Mouse (Mus musculus) stomach, embryonic 15.5 days (tissue): ENCODE measurements at regions not wholly inside any gene's neighbourhood (a gene's known extent, or its start where the extent isn't known, plus 50 kb on each side); places are given as distances from the start of the nearest gene placed in this dataset.
A peak's percentile ranks its signal among the peaks of the same experiment; 100 is the strongest.
"Not testable (repeated sequence)": the region's sequence is repeated elsewhere in the genome, so short reads cannot be mapped to it uniquely, and the experiment has no call there.

Experiments used
- ATAC-seq: fragments of 200-750 bp; cut with Nextera tagmentation; 2 replicates; pipeline ENCODE4 v1.8.0; 2017; ENCODE audit warnings: low read depth, moderate number of reproducible peaks, moderate TSS enrichment; ENCODE audit not compliant: insufficient read depth, low FRiP score
- H3K27ac ChIP-seq: fragments of 300-500 bp; sonication (generic); 2 replicates; pipeline ENCODE4 v1.5.1; 2015; ENCODE audit warnings: mild to moderate bottlenecking, inconsistent platforms
- H3K27me3 ChIP-seq: fragments of 300-500 bp; sonication (generic); replicated peaks from 2 replicates; pipeline ENCODE4 v1.6.1; 2015; ENCODE audit warnings: inconsistent platforms
- H3K36me3 ChIP-seq: fragments of 300-500 bp; sonication (generic); 2 replicates; pipeline ENCODE4 v1.6.1; 2015; ENCODE audit warnings: inconsistent platforms
- H3K4me1 ChIP-seq: fragments of 300-500 bp; sonication (generic); 2 replicates; pipeline ENCODE4 v1.6.1; 2015; ENCODE audit warnings: inconsistent platforms
- H3K4me2 ChIP-seq: fragments of 300-500 bp; sonication (generic); 2 replicates; pipeline ENCODE4 v1.6.1; 2015; ENCODE audit warnings: mild to moderate bottlenecking, inconsistent platforms
- H3K4me3 ChIP-seq: fragments of 300-500 bp; sonication (generic); replicated peaks from 2 replicates; pipeline ENCODE4 v1.5.1; 2015; ENCODE audit warnings: inconsistent platforms
- H3K9ac ChIP-seq: fragments of 300-500 bp; sonication (generic); 2 replicates; pipeline ENCODE4 v1.6.1; 2015; ENCODE audit warnings: inconsistent platforms
- H3K9me3 ChIP-seq: fragments of 300-500 bp; sonication (generic); 2 replicates; pipeline ENCODE4 v1.6.1; 2016; ENCODE audit warnings: inconsistent platforms
- WGBS: fragments of 180-500 bp; shearing (Covaris S2); methylation state at CpG from one replicate; pipeline ENCODE4 v1.1.7; 2015; 5-methylcytosine and 5-hydroxymethylcytosine counted together

GRCm38 (mm10) chr13:50906431-50906830, 194.2 kb upstream of the Spin1 start:
- 80% methylated on average over 6 of the region's 6 CpGs for WGBS
- H3K27ac ChIP-seq: not testable (repeated sequence)

GRCm38 (mm10) chr13:50906910-50907309, 193.8 kb upstream of the Spin1 start:
- ATAC-seq: no peak
- H3K4me2 ChIP-seq: no peak overlapping the region
- H3K36me3 ChIP-seq: no peaks in the 10 kb centered on the region
- no peak overlapping the region for H3K9ac ChIP-seq
- H3K27me3 ChIP-seq: no peaks in the 10 kb centered on the region
- H3K9me3 ChIP-seq: no peaks in the 10 kb centered on the region
- H3K27ac ChIP-seq: no peak overlapping the region
- WGBS: 92% methylated on average over 1 of the region's 1 CpGs
- H3K4me3 ChIP-seq: no peak overlapping the region
- H3K4me1 ChIP-seq: no peaks in the 10 kb centered on the region

More at GRCm38 (mm10) chr13:50906431-50906830, 194.2 kb upstream of the Spin1 start:
- H3K9me3 ChIP-seq, H3K4me3 ChIP-seq, H3K36me3 ChIP-seq, H3K9ac ChIP-seq, ATAC-seq, H3K4me1 ChIP-seq, H3K27me3 ChIP-seq, H3K4me2 ChIP-seq: not testable (repeated sequence)

- not testable (repeated sequence) for H3K4me3 ChIP-seq, H3K27me3 ChIP-seq, H3K9ac ChIP-seq, H3K4me2 ChIP-seq, ATAC-seq, H3K9me3 ChIP-seq, H3K27ac ChIP-seq, H3K4me1 ChIP-seq, H3K36me3 ChIP-seq
- 35% methylated on average over 2 of the region's 2 CpGs for WGBS
Observed at GRCm38 (mm10) chr13:50912776-50913175, 187.9 kb upstream of the Spin1 start.

GRCm38 (mm10) chr13:50934017-50934416, 166.7 kb upstream of the Spin1 start:
- not testable (repeated sequence) for H3K27ac ChIP-seq, H3K4me2 ChIP-seq, H3K9me3 ChIP-seq, ATAC-seq, H3K4me1 ChIP-seq, H3K27me3 ChIP-seq, H3K4me3 ChIP-seq, H3K36me3 ChIP-seq, H3K9ac ChIP-seq
- 84% methylated on average over 3 of the region's 3 CpGs for WGBS

GRCm38 (mm10) chr13:50942561-50942960, 158.1 kb upstream of the Spin1 start:
- ATAC-seq: no peak
- no peaks in the 10 kb centered on the region for H3K4me1 ChIP-seq
- no peak overlapping the region for H3K9ac ChIP-seq
- no peak overlapping the region for H3K27ac ChIP-seq
- no peaks in the 10 kb centered on the region for H3K27me3 ChIP-seq
- H3K4me2 ChIP-seq: no peak overlapping the region
- no peaks in the 10 kb centered on the region for H3K36me3 ChIP-seq
- 62% methylated on average over 3 of the region's 3 CpGs for WGBS
- no peaks in the 10 kb centered on the region for H3K9me3 ChIP-seq
- H3K4me3 ChIP-seq: no peak overlapping the region

- H3K27ac ChIP-seq: no peak overlapping the region
- no peaks in the 10 kb centered on the region for H3K36me3 ChIP-seq
- H3K4me3 ChIP-seq: no peak overlapping the region
- H3K4me1 ChIP-seq: no peaks in the 10 kb centered on the region
- no peak for ATAC-seq
- no peak overlapping the region for H3K9ac ChIP-seq
- H3K9me3 ChIP-seq: no peaks in the 10 kb centered on the region
- WGBS: 30% methylated on average over 6 of the region's 6 CpGs
- no peak overlapping the region for H3K4me2 ChIP-seq
- H3K27me3 ChIP-seq: no peaks in the 10 kb centered on the region
Observed at GRCm38 (mm10) chr13:50949545-50950226, 151.0 kb upstream of the Spin1 start.

- Histone ChIP-seq H3K9me3 (no peaks in the 10 kb centered on the region), H3K4me1 (no peaks in the 10 kb centered on the region), H3K4me2 (no peak overlapping the region), H3K9ac (no peak overlapping the region), H3K36me3 (no peaks in the 10 kb centered on the region), H3K27me3 (no peaks in the 10 kb centered on the region), H3K27ac (no peak overlapping the region), H3K4me3 (no peak overlapping the region)
- 87% methylated on average over 6 of the region's 6 CpGs for WGBS
- ATAC-seq: no peak
Observed at GRCm38 (mm10) chr13:50954671-50955070, 146.0 kb upstream of the Spin1 start.

- WGBS: 34% methylated on average over 20 of the region's 20 CpGs
- H3K4me3 ChIP-seq: peak overlapping the region; percentile 19
Observed at GRCm38 (mm10) chr13:50958051-50958883, 142.4 kb upstream of the Spin1 start.

GRCm38 (mm10) chr13:50960909-50961308, 139.8 kb upstream of the Spin1 start:
- H3K9me3 ChIP-seq: no peaks in the 10 kb centered on the region
- H3K4me2 ChIP-seq: no peak overlapping the region
- no peak overlapping the region for H3K4me3 ChIP-seq
- no peaks in the 10 kb centered on the region for H3K36me3 ChIP-seq
- no peaks in the 10 kb centered on the region for H3K4me1 ChIP-seq
- no peaks in the 10 kb centered on the region for H3K27me3 ChIP-seq
- H3K9ac ChIP-seq: no peak overlapping the region
- no peak for ATAC-seq
- 86% methylated on average over 12 of the region's 12 CpGs for WGBS
- no peak overlapping the region for H3K27ac ChIP-seq

More at GRCm38 (mm10) chr13:50958051-50958883, 142.4 kb upstream of the Spin1 start:
- no peak for ATAC-seq
- H3K9ac ChIP-seq: no peak overlapping the region
- H3K27ac ChIP-seq: no peak overlapping the region
- peak overlapping the region; percentile 42 for H3K4me2 ChIP-seq
- no peaks in the 10 kb centered on the region for H3K27me3 ChIP-seq
- no peaks in the 10 kb centered on the region for H3K36me3 ChIP-seq
- no peaks in the 10 kb centered on the region for H3K4me1 ChIP-seq
- H3K9me3 ChIP-seq: no peaks in the 10 kb centered on the region

- 70% methylated on average over 9 of the region's 9 CpGs for WGBS
- no peaks in the 10 kb centered on the region for H3K4me1 ChIP-seq
Observed at GRCm38 (mm10) chr13:50964070-50964469, 136.6 kb upstream of the Spin1 start.

GRCm38 (mm10) chr13:50965041-50965440, 135.6 kb upstream of the Spin1 start:
- not testable (repeated sequence) for H3K9ac ChIP-seq, H3K9me3 ChIP-seq, H3K4me3 ChIP-seq, H3K27me3 ChIP-seq, H3K4me2 ChIP-seq, ATAC-seq, H3K4me1 ChIP-seq, H3K27ac ChIP-seq, H3K36me3 ChIP-seq
- 62% methylated on average over 7 of the region's 7 CpGs for WGBS

More at GRCm38 (mm10) chr13:50964070-50964469, 136.6 kb upstream of the Spin1 start:
- ATAC-seq: no peak
- Histone ChIP-seq H3K36me3 (no peaks in the 10 kb centered on the region), H3K4me3 (no peak overlapping the region), H3K27ac (no peak overlapping the region), H3K9me3 (no peaks in the 10 kb centered on the region), H3K9ac (no peak overlapping the region), H3K27me3 (no peaks in the 10 kb centered on the region), H3K4me2 (no peak overlapping the region)

GRCm38 (mm10) chr13:50965678-50966077, 135.0 kb upstream of the Spin1 start:
- no peaks in the 10 kb centered on the region for H3K27me3 ChIP-seq
- no peak overlapping the region for H3K27ac ChIP-seq
- H3K4me1 ChIP-seq: no peaks in the 10 kb centered on the region
- H3K9me3 ChIP-seq: no peaks in the 10 kb centered on the region
- no peaks in the 10 kb centered on the region for H3K36me3 ChIP-seq
- H3K4me3 ChIP-seq: no peak overlapping the region
- H3K9ac ChIP-seq: no peak overlapping the region
- WGBS: 61% methylated on average over 4 of the region's 4 CpGs
- no peak overlapping the region for H3K4me2 ChIP-seq
- ATAC-seq: no peak
